ENCODE assay signal across 8 mouse cellular contexts in the genomic region with DNA sequence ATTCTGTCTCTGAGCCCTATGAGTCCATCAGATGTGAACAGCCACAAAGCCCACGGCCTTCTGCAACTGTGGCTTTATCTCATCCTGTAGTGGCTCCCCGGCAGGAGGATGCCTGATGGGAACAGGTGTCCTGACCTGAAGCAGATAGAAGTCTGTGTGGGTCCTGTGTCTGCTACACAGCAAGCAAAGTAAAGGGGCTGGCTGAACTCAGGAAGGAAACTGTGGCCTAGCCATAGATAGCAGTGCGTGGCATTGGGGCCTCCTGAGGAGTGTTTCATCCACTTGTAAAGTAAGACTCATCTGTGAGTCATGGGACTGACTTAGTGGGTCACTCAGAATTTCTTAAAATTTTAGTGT. TPM values are rescaled to one million over a fixed set of nuclear protein-coding genes. Genes with fewer than 3 reads are reported as not detected.
A peak's percentile ranks its signal among the peaks of the same experiment; 100 is the strongest.
DNase-seq lines count a peak whose midpoint lies in the region; ATAC-seq lines count a peak whose summit lies in the region.

No protein-coding gene starts in this region.

- H3K27ac ChIP-seq in kidney, embryonic 14.5 days (ENCODE audit: low read depth, low read length): 0 out of 2 replicates have a peak overlapping the region, but pooled peaks have one; percentile 30
- peak overlapping the region; percentile 47; the same call in 1 of the 2 replicates for H3K27ac ChIP-seq in limb, embryonic 15.5 days
- no peak overlapping the region for H3K27ac ChIP-seq in forebrain, embryonic 15.5 days (replicated peaks)
- H3K27ac ChIP-seq in forebrain, embryonic 14.5 days (ENCODE audit: low read depth, low read length): no peak overlapping the region

- no peaks in the 10 kb centered on the region for H3K36me3 ChIP-seq in kidney, embryonic 14.5 days (ENCODE audit: control insufficient read depth, insufficient read depth, low read length)
- no peaks in the 10 kb centered on the region for H3K36me3 ChIP-seq in limb, embryonic 15.5 days
- H3K36me3 ChIP-seq in forebrain, embryonic 15.5 days: no peaks in the 10 kb centered on the region
- H3K36me3 ChIP-seq in forebrain, embryonic 14.5 days (ENCODE audit: control insufficient read depth, insufficient read depth, low read length): no peaks in the 10 kb centered on the region

- H3K4me1 ChIP-seq in kidney, embryonic 14.5 days (ENCODE audit: control insufficient read depth, insufficient read depth, low read length): peaks cover 39% of the 10 kb centered on the region
- peaks cover 59% of the 10 kb centered on the region for H3K4me1 ChIP-seq in limb, embryonic 15.5 days
- peaks cover 34% of the 10 kb centered on the region for H3K4me1 ChIP-seq in forebrain, embryonic 15.5 days
- H3K4me1 ChIP-seq in forebrain, embryonic 14.5 days (ENCODE audit: control insufficient read depth, insufficient read depth, low read length): peaks cover 28% of the 10 kb centered on the region

- no peak overlapping the region for H3K4me2 ChIP-seq in kidney, embryonic 14.5 days (replicated peaks; ENCODE audit: low read depth, low read length)
- H3K4me2 ChIP-seq in limb, embryonic 15.5 days: no peak overlapping the region
- H3K4me2 ChIP-seq in forebrain, embryonic 15.5 days (replicated peaks): no peak overlapping the region
- H3K4me2 ChIP-seq in forebrain, embryonic 14.5 days (ENCODE audit: low read length): no peak overlapping the region

- no peak overlapping the region for H3K4me3 ChIP-seq in kidney, embryonic 14.5 days (ENCODE audit: low read length)
- H3K4me3 ChIP-seq in limb, embryonic 15.5 days: no peak overlapping the region
- H3K4me3 ChIP-seq in forebrain, embryonic 15.5 days: no peak overlapping the region
- H3K4me3 ChIP-seq in forebrain, embryonic 14.5 days (ENCODE audit: low read depth, low read length): no peak overlapping the region

- no peaks in the 10 kb centered on the region for H3K27me3 ChIP-seq in kidney, embryonic 14.5 days (ENCODE audit: control insufficient read depth, insufficient read depth, low read length)
- H3K27me3 ChIP-seq in limb, embryonic 15.5 days: no peaks in the 10 kb centered on the region
- H3K27me3 ChIP-seq in forebrain, embryonic 15.5 days: no peaks in the 10 kb centered on the region
- H3K27me3 ChIP-seq in forebrain, embryonic 14.5 days (replicated peaks; ENCODE audit: control insufficient read depth, insufficient read depth, low read length): no peaks in the 10 kb centered on the region

- no peaks in the 10 kb centered on the region for H3K9me3 ChIP-seq in kidney, embryonic 14.5 days (ENCODE audit: control insufficient read depth, low read length)
- H3K9me3 ChIP-seq in limb, embryonic 15.5 days: no peaks in the 10 kb centered on the region
- no peaks in the 10 kb centered on the region for H3K9me3 ChIP-seq in forebrain, embryonic 15.5 days
- no peaks in the 10 kb centered on the region for H3K9me3 ChIP-seq in forebrain, embryonic 14.5 days (replicated peaks; ENCODE audit: control insufficient read depth, low read length)

- DNase-seq in kidney, postnatal 4 days: no peak
- DNase-seq in adrenal gland, postnatal 14 days: peak; percentile 54
- DNase-seq in spleen, postnatal 36 days (ENCODE audit: low spot score in 2 of 2): peak; percentile 77
- DNase-seq in left cerebral cortex, adult 18-20 months (ENCODE audit: low spot score in 2 of 2): no peak
- no peak for DNase-seq in forebrain, embryonic 14.5 days (ENCODE audit: low spot score)

- H3K9ac ChIP-seq in kidney, embryonic 14.5 days (ENCODE audit: low read depth, low read length): peak overlapping the region; percentile 28; the same call in 1 of the 2 replicates
- H3K9ac ChIP-seq in limb, embryonic 15.5 days: no peak overlapping the region
- H3K9ac ChIP-seq in forebrain, embryonic 15.5 days (replicated peaks): no peak overlapping the region
- no peak overlapping the region for H3K9ac ChIP-seq in forebrain, embryonic 14.5 days (ENCODE audit: low read length)

- ATAC-seq in kidney, embryonic 14.5 days (ENCODE audit: low FRiP score, low TSS enrichment): no peak
- no peak for ATAC-seq in limb, embryonic 15.5 days (ENCODE audit: insufficient number of reproducible peaks, low FRiP score, low TSS enrichment, low read depth)
- no peak for ATAC-seq in forebrain, embryonic 15.5 days (replicated peaks)
- ATAC-seq in forebrain, embryonic 14.5 days: no peak

- WGBS in kidney, embryonic 14.5 days: 82% methylated on average over 3 of the region's 3 CpGs
- 80% methylated on average over 3 of the region's 3 CpGs for WGBS in limb, embryonic 15.5 days
- 95% methylated on average over 3 of the region's 3 CpGs for WGBS in forebrain, embryonic 15.5 days
- WGBS in forebrain, embryonic 14.5 days: 84% methylated on average over 3 of the region's 3 CpGs

RNA-seq across cellular contexts. Expression of a gene that starts 50.2 kb away (rescaled TPM):
- 25.8 and 34.8 TPM in 2 replicates for polyA plus RNA-seq in kidney, embryonic 14.5 days (2014; fragmentation: Nextera tagmentation; extraction: Ambion mirVana)
- 48.4 and 53.8 TPM in 2 replicates for total RNA-seq in adrenal gland, postnatal 14 days (2021)
- polyA plus RNA-seq in limb, embryonic 15.5 days (2015; fragmentation: Nextera tagmentation; extraction: Ambion mirVana): 36.0 and 38.5 TPM in 2 replicates
- polyA plus RNA-seq in forebrain, embryonic 15.5 days (2015; fragmentation: Nextera tagmentation; extraction: Ambion mirVana): 94.9 and 95.8 TPM in 2 replicates
- total RNA-seq in left cerebral cortex, adult 18-20 months (2021): 10 to 100 TPM; 91.6 to 93.6 TPM
- polyA plus RNA-seq in forebrain, embryonic 14.5 days (2014; fragmentation: Nextera tagmentation; extraction: Ambion mirVana): 41.4 and 56.5 TPM in 2 replicates

Comparison
In these comparisons a context has a peak if more than half of its experiments do, and no peak if none do; other contexts are left out.
1. H3K27ac ChIP-seq: peak in kidney, embryonic 14.5 days (single experiment) and limb, embryonic 15.5 days (single experiment); none in forebrain, embryonic 15.5 days (single experiment) and forebrain, embryonic 14.5 days (single experiment).
2. DNase-seq: peak in adrenal gland, postnatal 14 days (single experiment) and spleen, postnatal 36 days (2 of 2); none in kidney, postnatal 4 days (0 of 2), left cerebral cortex, adult 18-20 months (0 of 2) and forebrain, embryonic 14.5 days (single experiment).